Mouse (Mus musculus) limb, embryonic 14.5 days (tissue): ENCODE results near the gene Gpx5. TPM values are rescaled to one million over a fixed set of nuclear protein-coding genes. Genes with fewer than 3 reads are reported as not detected.

Experiments used
- ATAC-seq: fragments of 200-750 bp; cut with Nextera tagmentation; 2 replicates; pipeline ENCODE4 v1.8.0; 2017; ENCODE audit warnings: low read depth, moderate number of reproducible peaks, moderate TSS enrichment; ENCODE audit not compliant: low FRiP score
- DNase-seq: peaks from one replicate; pipeline ENCODE4 v3.0.0-alpha.2; 2015; ENCODE audit warnings: low spot score
- H3K27ac ChIP-seq: fragments of 300-500 bp; sonication (generic); replicated peaks from 2 replicates; pipeline ENCODE4 v1.5.1; 2014; ENCODE audit warnings: low read depth, mild to moderate bottlenecking, low read length, moderate library complexity, mixed read lengths
- H3K27me3 ChIP-seq: fragments of 300-500 bp; sonication (generic); 2 replicates; pipeline ENCODE4 v1.6.1; 2014; ENCODE audit warnings: low read length, mixed read lengths; ENCODE audit not compliant: control insufficient read depth, insufficient read depth
- H3K36me3 ChIP-seq: fragments of 300-500 bp; sonication (generic); 2 replicates; pipeline ENCODE4 v1.6.1; 2014; ENCODE audit warnings: mild to moderate bottlenecking, low read length, moderate library complexity, mixed read lengths; ENCODE audit not compliant: control insufficient read depth, insufficient read depth
- H3K4me1 ChIP-seq: fragments of 300-500 bp; sonication (generic); 2 replicates; pipeline ENCODE4 v1.6.1; 2014; ENCODE audit warnings: antibody characterized with exemption, low read length, mixed read lengths; ENCODE audit not compliant: control insufficient read depth, insufficient read depth
- H3K4me2 ChIP-seq: fragments of 300-500 bp; sonication (generic); replicated peaks from 2 replicates; pipeline ENCODE4 v1.6.1; 2014; ENCODE audit warnings: low read depth, mild to moderate bottlenecking, low read length, moderate library complexity; ENCODE audit not compliant: severe bottlenecking
- H3K4me3 ChIP-seq: fragments of 300-500 bp; sonication (generic); replicated peaks from 2 replicates; pipeline ENCODE4 v1.5.1; 2014; ENCODE audit warnings: low read length
- H3K9ac ChIP-seq: fragments of 300-500 bp; sonication (generic); 2 replicates; pipeline ENCODE4 v1.6.1; 2014; ENCODE audit warnings: mild to moderate bottlenecking, low read depth, low read length, moderate library complexity; ENCODE audit not compliant: severe bottlenecking
- H3K9me3 ChIP-seq: fragments of 300-500 bp; sonication (generic); 2 replicates; pipeline ENCODE4 v1.6.1; 2016; ENCODE audit warnings: low read length; ENCODE audit not compliant: control insufficient read depth
- POLR2A ChIP-seq: fragments of 200-500 bp; IDR thresholded peaks from 2 replicates; pipeline ENCODE4 v1.8.0; 2012; ENCODE audit warnings: inconsistent platforms, mild to moderate bottlenecking, moderate library complexity, borderline replicate concordance; ENCODE audit not compliant: insufficient read depth, insufficient read length; ENCODE audit errors: extremely low read depth
- WGBS: fragments of 180-500 bp; shearing (Covaris S2); extraction: QIAGEN DNeasy Blood & Tissue Kit; methylation state at CpG from one replicate; pipeline ENCODE4 v1.1.7; 2014; 5-methylcytosine and 5-hydroxymethylcytosine counted together
- polyA plus RNA-seq, 2 experiments: library from polyadenylated mRNA; depleted of rRNA in 1 of 2; stranded (reverse) in 1 of 2; unstranded in 1 of 2; fragments of >200 nt; fragmentation: Nextera tagmentation in 1 of 2; extraction: Ambion mirVana in 1 of 2; gene quantifications; 2 replicates each; pipeline versions ENCODE4 v1.2.1 to v1.2.3; 2012 to 2014

The Gpx5 gene
- polyA plus RNA-seq, 2 experiments, result 0.05 TPM; not detected in 1

DNA sequence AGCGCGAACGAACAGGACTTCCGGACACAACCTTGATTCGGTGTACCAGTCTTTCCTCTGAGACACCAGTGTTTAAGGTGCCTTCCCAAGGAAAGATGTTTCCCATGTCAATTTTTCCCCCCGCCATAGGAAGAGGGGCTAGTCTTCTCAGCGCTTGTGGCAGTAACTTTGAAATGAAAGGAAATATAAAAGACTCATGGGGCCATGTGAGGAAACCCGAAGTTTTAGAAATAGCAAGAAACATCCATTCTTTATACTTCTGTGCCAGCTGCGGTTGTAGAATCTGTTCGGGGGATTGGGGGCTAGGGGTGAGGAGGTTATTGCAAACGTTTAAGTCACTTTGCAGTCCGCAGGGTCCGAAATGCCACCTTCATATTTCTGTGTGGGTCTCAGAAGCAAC, 49.3 kb downstream of the Gpx5 start:
- ATAC-seq (no peak), DNase-seq (no peak)
- H3K9me3 ChIP-seq, result no peaks in the 10 kb centered on the region
- no peak overlapping the region for H3K27ac ChIP-seq
- peaks cover 4% of the 10 kb centered on the region; the same call in 1 of the 2 replicates for H3K4me1 ChIP-seq
- no peaks in the 10 kb centered on the region for H3K36me3 ChIP-seq
- peaks cover 24% of the 10 kb centered on the region for H3K27me3 ChIP-seq
- H3K4me2 ChIP-seq, result peak overlapping the region; percentile 44
- H3K9ac ChIP-seq, result no peak overlapping the region
- H3K4me3 ChIP-seq, result peak overlapping the region; percentile 26
- WGBS, result 11% methylated on average over 13 of the region's 13 CpGs
- TF ChIP-seq POLR2A, result no peak

DNA sequence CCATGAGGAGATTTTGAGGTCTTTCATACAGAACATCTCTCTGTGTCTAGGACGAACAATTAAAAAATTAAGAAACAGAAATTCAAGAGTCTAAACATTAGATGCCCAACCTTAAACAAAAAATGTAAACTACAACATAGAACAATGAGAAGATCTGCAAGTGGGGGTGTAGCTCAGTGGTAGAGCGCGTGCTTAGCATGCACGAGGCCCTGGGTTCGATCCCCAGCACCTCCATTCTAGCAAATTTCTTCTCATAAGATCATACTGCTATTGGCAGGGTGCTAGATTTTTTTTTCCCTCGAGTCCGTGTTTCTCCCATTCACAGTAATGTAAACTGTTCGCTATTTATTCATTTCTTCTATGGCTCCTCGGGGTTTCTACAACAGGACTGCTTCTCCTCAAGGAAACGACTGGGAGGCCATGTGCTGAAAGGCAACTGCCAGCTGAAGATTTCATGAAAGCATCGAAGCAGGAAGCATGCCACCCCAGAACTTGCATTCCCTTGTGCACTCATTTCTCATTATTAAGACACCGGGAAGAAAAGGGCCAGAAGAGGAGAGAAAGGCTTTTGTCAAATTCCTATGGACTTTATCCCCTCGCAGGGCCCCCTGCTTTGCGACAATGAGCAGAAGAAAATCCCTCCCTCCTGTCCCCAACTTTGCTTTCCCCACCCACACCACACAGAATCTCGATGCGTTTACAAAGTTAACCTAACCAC, 50.0 kb downstream of the Gpx5 start:
- Histone ChIP-seq H3K4me2 (peak overlapping the region; percentile 44), H3K4me1 (peaks cover 4% of the 10 kb centered on the region; the same call in 1 of the 2 replicates), H3K36me3 (no peaks in the 10 kb centered on the region), H3K27me3 (peaks cover 24% of the 10 kb centered on the region), H3K27ac (no peak overlapping the region), H3K4me3 (peak overlapping the region; percentile 26), H3K9ac (no peak overlapping the region), H3K9me3 (no peaks in the 10 kb centered on the region)
- DNase-seq (no peak), ATAC-seq (no peak)
- WGBS, result 4% methylated on average over 16 of the region's 16 CpGs
- no peak for TF ChIP-seq POLR2A

DNA sequence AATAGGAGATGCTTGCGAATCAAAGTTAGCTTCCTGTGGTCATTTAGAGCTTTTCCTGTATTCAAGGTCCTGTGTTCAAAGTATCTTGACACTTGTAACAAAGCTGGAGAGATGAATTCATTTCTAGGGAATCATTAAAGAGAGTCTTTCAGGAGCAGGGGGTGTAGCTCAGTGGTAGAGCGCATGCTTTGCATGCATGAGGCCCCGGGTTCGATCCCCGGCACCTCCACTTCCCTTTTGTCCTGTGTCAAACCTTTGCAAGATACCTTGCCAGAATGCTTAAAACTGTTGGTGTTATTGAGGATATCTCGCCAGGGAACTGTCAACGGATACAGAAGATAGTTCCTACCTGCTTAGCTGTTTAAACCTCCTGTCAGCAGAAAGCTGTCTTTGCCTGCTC, 51.7 kb downstream of the Gpx5 start:
- H3K4me2 ChIP-seq, result no peak overlapping the region
- H3K36me3 ChIP-seq, result no peaks in the 10 kb centered on the region
- H3K27ac ChIP-seq, result no peak overlapping the region
- ATAC-seq (no peak), DNase-seq (no peak)
- H3K9me3 ChIP-seq, result no peaks in the 10 kb centered on the region
- 16% methylated on average over 7 of the region's 7 CpGs for WGBS
- no peak overlapping the region for H3K4me3 ChIP-seq
- no peak for TF ChIP-seq POLR2A
- peaks cover 4% of the 10 kb centered on the region; the same call in 1 of the 2 replicates for H3K4me1 ChIP-seq
- H3K27me3 ChIP-seq, result peaks cover 24% of the 10 kb centered on the region
- no peak overlapping the region for H3K9ac ChIP-seq

DNA sequence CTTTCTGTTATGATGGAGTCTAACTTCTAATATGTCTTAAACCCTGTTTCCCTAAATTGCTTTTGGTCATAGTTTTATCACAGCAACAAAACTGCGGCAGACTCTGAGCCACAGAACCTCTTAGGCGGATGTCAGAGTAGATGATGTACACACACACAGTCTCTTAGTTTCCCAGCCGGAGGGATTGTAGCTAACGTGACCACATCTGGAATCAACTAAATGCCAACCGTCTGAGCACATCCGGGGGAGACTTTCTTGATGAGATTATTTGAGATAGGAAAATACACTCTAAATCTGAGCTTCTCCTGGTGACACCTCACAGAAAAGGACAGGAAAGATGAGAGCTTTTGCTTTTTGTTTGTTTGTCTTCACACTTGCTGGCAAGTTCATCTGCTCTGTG, 55.4 kb downstream of the Gpx5 start:
- no peaks in the 10 kb centered on the region for H3K36me3 ChIP-seq
- 27% methylated on average over 6 of the region's 6 CpGs for WGBS
- no peak overlapping the region for H3K4me3 ChIP-seq
- no peak overlapping the region for H3K4me2 ChIP-seq
- H3K4me1 ChIP-seq, result no peaks in the 10 kb centered on the region
- no peaks in the 10 kb centered on the region for H3K27me3 ChIP-seq
- no peaks in the 10 kb centered on the region for H3K9me3 ChIP-seq
- ATAC-seq, result no peak
- DNase-seq, result no peak
- TF ChIP-seq POLR2A, result no peak
- no peak overlapping the region for H3K27ac ChIP-seq
- no peak overlapping the region for H3K9ac ChIP-seq

DNA sequence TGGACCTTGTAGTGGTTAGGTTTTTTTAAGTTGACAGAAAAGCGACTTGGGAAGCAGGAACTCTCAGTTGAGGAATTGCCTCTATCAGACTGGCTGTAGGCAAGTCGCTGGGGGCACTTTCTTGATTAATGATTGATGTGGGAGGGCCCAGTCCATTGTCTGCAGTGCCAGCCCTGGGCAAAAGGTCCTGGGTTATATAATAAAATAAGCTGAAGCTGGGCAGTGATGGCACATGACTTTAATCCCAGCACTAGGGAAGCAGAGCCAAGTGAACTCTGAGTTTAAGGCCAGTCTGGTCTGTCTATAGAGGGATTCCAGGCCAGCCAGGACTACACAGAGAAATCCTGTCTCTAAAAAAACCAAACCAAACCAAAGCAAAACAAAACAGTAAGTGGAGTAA, 55.8 kb downstream of the Gpx5 start:
- no peak overlapping the region for H3K4me3 ChIP-seq
- 53% methylated on average over 2 of the region's 2 CpGs for WGBS
- H3K27ac ChIP-seq, result no peak overlapping the region

More for the DNA sequence above, 55.8 kb downstream of the Gpx5 start:
- no peaks in the 10 kb centered on the region for H3K27me3 ChIP-seq
- no peak overlapping the region for H3K9ac ChIP-seq
- no peaks in the 10 kb centered on the region for H3K4me1 ChIP-seq
- H3K9me3 ChIP-seq, result no peaks in the 10 kb centered on the region
- no peaks in the 10 kb centered on the region for H3K36me3 ChIP-seq
- TF ChIP-seq POLR2A, result no peak
- no peak for ATAC-seq
- DNase-seq, result no peak
- no peak overlapping the region for H3K4me2 ChIP-seq

Other genes with a start within 250 kb of the Gpx5 start
- not detected in 2 replicates for gene Olfr1370, start 217.8 kb downstream of the Gpx5 start, polyA plus RNA-seq (2012; rRNA removed)
- not detected in 2 replicates for gene Olfr1370, start 217.8 kb downstream of the Gpx5 start, polyA plus RNA-seq (2014; fragmentation: Nextera tagmentation; extraction: Ambion mirVana)
- not detected in 2 replicates for gene Olfr1369-ps1, start 181.2 kb downstream of the Gpx5 start, polyA plus RNA-seq (2012; rRNA removed)
- gene Olfr1369-ps1, start 181.2 kb downstream of the Gpx5 start, polyA plus RNA-seq (2014; fragmentation: Nextera tagmentation; extraction: Ambion mirVana), result not detected in 2 replicates
- not detected in 2 replicates for gene Olfr263, start 163.1 kb downstream of the Gpx5 start, polyA plus RNA-seq (2012; rRNA removed)
- gene Olfr263, start 163.1 kb downstream of the Gpx5 start, polyA plus RNA-seq (2014; fragmentation: Nextera tagmentation; extraction: Ambion mirVana), result not detected in 2 replicates
- not detected in 2 replicates for gene Olfr1368, start 146.9 kb downstream of the Gpx5 start, polyA plus RNA-seq (2012; rRNA removed)
- not detected in 2 replicates for gene Olfr1368, start 146.9 kb downstream of the Gpx5 start, polyA plus RNA-seq (2014; fragmentation: Nextera tagmentation; extraction: Ambion mirVana)
- gene Trim27, start 113.3 kb downstream of the Gpx5 start, polyA plus RNA-seq (2012; rRNA removed), result 101 and 110 TPM in 2 replicates
- 123 and 137 TPM in 2 replicates for gene Trim27, start 113.3 kb downstream of the Gpx5 start, polyA plus RNA-seq (2014; fragmentation: Nextera tagmentation; extraction: Ambion mirVana)
- gene Gpx6, start 19.4 kb upstream of the Gpx5 start, polyA plus RNA-seq (2012; rRNA removed), result 0.19 and 0.27 TPM in 2 replicates
- gene Gpx6, start 19.4 kb upstream of the Gpx5 start, polyA plus RNA-seq (2014; fragmentation: Nextera tagmentation; extraction: Ambion mirVana), result 0.35 and 0.63 TPM in 2 replicates
- not detected in 2 replicates for gene Olfr1367, start 54.2 kb upstream of the Gpx5 start, polyA plus RNA-seq (2012; rRNA removed)
- not detected in 2 replicates for gene Olfr1367, start 54.2 kb upstream of the Gpx5 start, polyA plus RNA-seq (2014; fragmentation: Nextera tagmentation; extraction: Ambion mirVana)
- gene Zscan12, start 70.1 kb upstream of the Gpx5 start, polyA plus RNA-seq (2012; rRNA removed), result 7.0 and 9.7 TPM in 2 replicates
- gene Zscan12, start 70.1 kb upstream of the Gpx5 start, polyA plus RNA-seq (2014; fragmentation: Nextera tagmentation; extraction: Ambion mirVana), result 11.2 and 11.4 TPM in 2 replicates
- gene Zkscan3, start 110.0 kb upstream of the Gpx5 start, polyA plus RNA-seq (2012; rRNA removed), result 71.0 and 81.2 TPM in 2 replicates
- gene Zkscan3, start 110.0 kb upstream of the Gpx5 start, polyA plus RNA-seq (2014; fragmentation: Nextera tagmentation; extraction: Ambion mirVana), result 74.6 and 82.0 TPM in 2 replicates
- gene Pgbd1, start 148.3 kb upstream of the Gpx5 start, polyA plus RNA-seq (2012; rRNA removed), result 2.1 and 3.1 TPM in 2 replicates
- 2.4 and 3.1 TPM in 2 replicates for gene Pgbd1, start 148.3 kb upstream of the Gpx5 start, polyA plus RNA-seq (2014; fragmentation: Nextera tagmentation; extraction: Ambion mirVana)
- gene Zscan26, start 161.0 kb upstream of the Gpx5 start, polyA plus RNA-seq (2012; rRNA removed), result 44.6 and 52.4 TPM in 2 replicates
- 17.7 and 20.5 TPM in 2 replicates for gene Zscan26, start 161.0 kb upstream of the Gpx5 start, polyA plus RNA-seq (2014; fragmentation: Nextera tagmentation; extraction: Ambion mirVana)
- gene Nkapl, start 175.8 kb upstream of the Gpx5 start, polyA plus RNA-seq (2012; rRNA removed), result 0.55 and 0.69 TPM in 2 replicates
- 2.4 and 2.6 TPM in 2 replicates for gene Nkapl, start 175.8 kb upstream of the Gpx5 start, polyA plus RNA-seq (2014; fragmentation: Nextera tagmentation; extraction: Ambion mirVana)
- 1.8 and 2.2 TPM in 2 replicates for gene Zkscan4, start 186.2 kb upstream of the Gpx5 start, polyA plus RNA-seq (2012; rRNA removed)
- gene Zkscan4, start 186.2 kb upstream of the Gpx5 start, polyA plus RNA-seq (2014; fragmentation: Nextera tagmentation; extraction: Ambion mirVana), result 2.9 and 3.8 TPM in 2 replicates
- gene Gm10065, start 186.7 kb upstream of the Gpx5 start, polyA plus RNA-seq (2012; rRNA removed), result not detected in 2 replicates
- not detected in 2 replicates for gene Gm10065, start 186.7 kb upstream of the Gpx5 start, polyA plus RNA-seq (2014; fragmentation: Nextera tagmentation; extraction: Ambion mirVana)
- gene AK157302, start 202.5 kb upstream of the Gpx5 start, polyA plus RNA-seq (2012; rRNA removed), result 0.17 and 0.30 TPM in 2 replicates
- 0.28 and 0.29 TPM in 2 replicates for gene AK157302, start 202.5 kb upstream of the Gpx5 start, polyA plus RNA-seq (2014; fragmentation: Nextera tagmentation; extraction: Ambion mirVana)
- gene Gm11273, start 208.7 kb upstream of the Gpx5 start, polyA plus RNA-seq (2012; rRNA removed), result 5.1 and 5.9 TPM in 2 replicates
- 6.1 and 6.8 TPM in 2 replicates for gene Gm11273, start 208.7 kb upstream of the Gpx5 start, polyA plus RNA-seq (2014; fragmentation: Nextera tagmentation; extraction: Ambion mirVana)
- 12.9 and 16.2 TPM in 2 replicates for gene Zkscan8, start 238.4 kb upstream of the Gpx5 start, polyA plus RNA-seq (2012; rRNA removed)
- 8.8 and 10.0 TPM in 2 replicates for gene Zkscan8, start 238.4 kb upstream of the Gpx5 start, polyA plus RNA-seq (2014; fragmentation: Nextera tagmentation; extraction: Ambion mirVana)